Mouse (Mus musculus) intestine, embryonic 15.5 days (tissue): ENCODE data around the gene Bcl7c. TPM values are rescaled to one million over a fixed set of nuclear protein-coding genes. Genes with fewer than 3 reads are reported as not detected.
"Not testable (repeated sequence)": the region's sequence is repeated elsewhere in the genome, so short reads cannot be mapped to it uniquely, and the experiment has no call there.

Source experiments
- ATAC-seq: fragments of 200-750 bp; cut with Nextera tagmentation; 2 replicates; pipeline ENCODE4 v1.8.0; 2017; ENCODE audit warnings: moderate TSS enrichment, moderate library complexity
- H3K27ac ChIP-seq: fragments of 300-500 bp; sonication (generic); 2 replicates; pipeline ENCODE4 v1.5.1; 2015; ENCODE audit warnings: mild to moderate bottlenecking, inconsistent platforms
- H3K27me3 ChIP-seq: fragments of 300-500 bp; sonication (generic); replicated peaks from 2 replicates; pipeline ENCODE4 v1.6.1; 2015; ENCODE audit warnings: inconsistent platforms
- H3K36me3 ChIP-seq: fragments of 300-500 bp; sonication (generic); 2 replicates; pipeline ENCODE4 v1.6.1; 2015; ENCODE audit warnings: inconsistent platforms
- H3K4me1 ChIP-seq: fragments of 300-500 bp; sonication (generic); replicated peaks from 2 replicates; pipeline ENCODE4 v1.6.1; 2015; ENCODE audit warnings: inconsistent platforms
- H3K4me2 ChIP-seq: fragments of 300-500 bp; sonication (generic); replicated peaks from 2 replicates; pipeline ENCODE4 v1.6.1; 2015; ENCODE audit warnings: mild to moderate bottlenecking, inconsistent platforms
- H3K4me3 ChIP-seq: fragments of 300-500 bp; sonication (generic); replicated peaks from 2 replicates; pipeline ENCODE4 v1.5.1; 2015; ENCODE audit warnings: inconsistent platforms
- H3K9ac ChIP-seq: fragments of 300-500 bp; sonication (generic); 2 replicates; pipeline ENCODE4 v1.6.1; 2015; ENCODE audit warnings: inconsistent platforms
- H3K9me3 ChIP-seq: fragments of 300-500 bp; sonication (generic); 2 replicates; pipeline ENCODE4 v1.6.1; 2016; ENCODE audit warnings: inconsistent platforms
- WGBS: fragments of 180-500 bp; shearing (Covaris S2); methylation state at CpG from one replicate; pipeline ENCODE4 v1.1.7; 2015; 5-methylcytosine and 5-hydroxymethylcytosine counted together
- polyA plus RNA-seq: library from polyadenylated mRNA; unstranded; fragments of >200 nt; fragmentation: Nextera tagmentation; extraction: Ambion mirVana; gene quantifications from 2 replicates; pipeline ENCODE4 v1.2.1, GENCODE M21; 2015

The Bcl7c gene
- polyA plus RNA-seq, 1 experiment from 2014 or later = 52.8 TPM

DNA sequence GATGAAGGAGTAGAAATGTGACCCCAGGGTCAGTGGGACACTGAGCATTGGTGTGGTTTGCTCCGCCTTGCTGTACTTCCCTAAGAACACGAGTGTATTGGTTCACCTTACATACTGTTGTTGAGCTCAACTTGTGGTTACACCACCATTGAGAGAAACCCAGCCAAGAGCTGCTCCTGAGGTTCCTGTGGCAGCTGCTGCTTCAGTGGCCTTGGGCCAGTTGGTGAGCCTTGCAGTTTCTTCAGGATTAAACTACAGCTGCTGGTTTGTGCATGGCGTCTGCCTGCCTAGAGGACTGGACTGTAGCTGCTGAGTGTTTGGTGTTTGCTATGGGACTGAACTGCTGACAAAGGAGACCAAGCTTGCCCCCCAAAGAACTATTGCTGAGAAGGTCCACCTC lies 2.7 kb upstream of the Bcl7c start:
- 63% methylated on average over 3 of the region's 3 CpGs for WGBS
- no peak overlapping the region for H3K9ac ChIP-seq
- H3K4me1 ChIP-seq = peaks cover 33% of the 10 kb centered on the region
- H3K4me2 ChIP-seq = no peak overlapping the region
- no peak overlapping the region for H3K4me3 ChIP-seq
- H3K9me3 ChIP-seq = no peaks in the 10 kb centered on the region
- no peaks in the 10 kb centered on the region for H3K27me3 ChIP-seq
- no peak for ATAC-seq
- H3K27ac ChIP-seq = peak overlapping the region; percentile 91; the same call in 1 of the 2 replicates
- no peaks in the 10 kb centered on the region for H3K36me3 ChIP-seq

DNA sequence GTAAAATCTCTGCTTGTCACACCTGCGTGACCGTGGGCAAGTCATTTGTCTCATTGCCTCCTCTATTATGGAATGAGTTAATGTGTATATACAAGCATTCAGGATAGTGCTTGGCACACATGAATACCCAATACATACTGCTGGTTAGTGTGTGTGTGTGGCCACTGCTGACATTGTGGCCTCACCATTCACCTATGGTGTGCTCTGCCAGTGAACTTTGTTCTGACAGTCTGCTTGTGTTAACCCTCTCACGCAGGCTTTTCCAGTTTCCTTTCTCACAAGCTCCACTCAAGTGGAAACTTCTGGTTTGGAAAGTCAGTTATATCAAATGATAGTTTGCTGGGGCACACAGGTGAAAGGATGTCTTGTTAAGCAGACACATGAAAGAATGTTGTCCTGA lies 2.3 kb upstream of the Bcl7c start:
- 75% methylated on average over 3 of the region's 3 CpGs for WGBS
- H3K27ac ChIP-seq = no peak overlapping the region

DNA sequence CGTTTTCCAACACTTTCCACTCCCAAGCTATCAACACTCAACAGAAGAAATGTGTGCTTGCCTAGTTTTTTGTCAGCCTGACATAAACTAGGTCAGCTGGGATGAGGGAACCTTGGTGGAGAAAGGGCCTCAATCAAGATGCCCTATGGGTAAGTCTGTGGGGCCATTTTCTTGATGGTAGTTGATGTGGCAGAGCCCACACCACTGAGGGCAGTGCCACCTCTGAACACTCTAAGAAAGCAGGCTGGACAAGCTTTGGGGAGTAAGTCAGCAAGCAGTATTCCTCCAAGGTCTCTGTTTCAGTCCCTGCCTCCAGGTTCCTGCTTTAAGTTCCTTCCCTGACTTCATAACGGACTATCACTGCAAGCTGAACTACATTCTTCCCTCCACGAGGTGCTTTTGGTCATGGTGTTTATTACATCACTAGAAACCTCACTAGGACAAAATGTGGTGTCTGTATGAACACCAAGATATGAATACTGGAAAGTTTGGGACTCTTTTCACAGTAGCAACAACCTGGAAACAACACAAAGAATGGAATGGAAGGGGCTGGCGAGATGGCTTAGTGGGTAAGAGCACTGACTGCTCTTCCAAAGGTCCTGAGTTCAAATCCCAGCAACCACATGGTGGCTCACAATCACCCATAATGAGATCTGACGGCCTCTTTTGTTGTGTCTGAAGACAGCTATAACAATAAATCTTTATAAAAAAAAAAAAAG lies 687 bp upstream of the Bcl7c start:
- H3K27ac ChIP-seq = no peak overlapping the region
- no peak for ATAC-seq
- H3K9ac ChIP-seq = no peak overlapping the region
- H3K27me3 ChIP-seq = no peaks in the 10 kb centered on the region
- H3K4me3 ChIP-seq = peak overlapping the region; percentile 67; the same call in 1 of the 2 replicates
- peaks cover 33% of the 10 kb centered on the region for H3K4me1 ChIP-seq
- H3K4me2 ChIP-seq = peak overlapping the region; percentile 83
- H3K36me3 ChIP-seq = peaks cover 7% of the 10 kb centered on the region; the same call in 1 of the 2 replicates
- no peaks in the 10 kb centered on the region for H3K9me3 ChIP-seq
- WGBS = 67% methylated on average over 5 of the region's 5 CpGs

More for the DNA sequence above, 2.3 kb upstream of the Bcl7c start:
- no peak overlapping the region for H3K9ac ChIP-seq
- peaks cover 33% of the 10 kb centered on the region for H3K4me1 ChIP-seq
- ATAC-seq = no peak
- no peaks in the 10 kb centered on the region for H3K9me3 ChIP-seq
- H3K27me3 ChIP-seq = no peaks in the 10 kb centered on the region
- H3K4me2 ChIP-seq = no peak overlapping the region
- no peak overlapping the region for H3K4me3 ChIP-seq
- H3K36me3 ChIP-seq = peaks cover 3% of the 10 kb centered on the region; the same call in 1 of the 2 replicates

DNA sequence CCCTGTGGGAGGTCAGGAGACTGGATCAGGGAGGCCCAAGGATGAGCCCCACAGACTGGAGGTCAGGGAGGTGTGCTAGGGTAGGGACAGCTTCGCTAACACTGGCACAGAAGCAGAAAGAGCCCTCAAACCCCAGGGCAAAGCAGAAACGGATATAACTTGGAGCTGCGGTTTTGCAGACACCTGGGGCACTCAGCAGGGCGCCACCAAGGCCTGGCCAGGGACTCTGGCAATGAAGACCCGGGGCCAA lies 851 bp downstream of the Bcl7c start:
- Histone ChIP-seq H3K27ac (peak overlapping the region; percentile 98), H3K4me2 (peak overlapping the region; percentile 83), H3K36me3 (peaks cover 11% of the 10 kb centered on the region; the same call in 1 of the 2 replicates), H3K4me1 (peaks cover 33% of the 10 kb centered on the region), H3K9ac (peak overlapping the region; percentile 74), H3K4me3 (peak overlapping the region; percentile 67), H3K9me3 (no peaks in the 10 kb centered on the region), H3K27me3 (no peaks in the 10 kb centered on the region)
- WGBS = 0% methylated on average over 5 of the region's 5 CpGs
- ATAC-seq = no peak

DNA sequence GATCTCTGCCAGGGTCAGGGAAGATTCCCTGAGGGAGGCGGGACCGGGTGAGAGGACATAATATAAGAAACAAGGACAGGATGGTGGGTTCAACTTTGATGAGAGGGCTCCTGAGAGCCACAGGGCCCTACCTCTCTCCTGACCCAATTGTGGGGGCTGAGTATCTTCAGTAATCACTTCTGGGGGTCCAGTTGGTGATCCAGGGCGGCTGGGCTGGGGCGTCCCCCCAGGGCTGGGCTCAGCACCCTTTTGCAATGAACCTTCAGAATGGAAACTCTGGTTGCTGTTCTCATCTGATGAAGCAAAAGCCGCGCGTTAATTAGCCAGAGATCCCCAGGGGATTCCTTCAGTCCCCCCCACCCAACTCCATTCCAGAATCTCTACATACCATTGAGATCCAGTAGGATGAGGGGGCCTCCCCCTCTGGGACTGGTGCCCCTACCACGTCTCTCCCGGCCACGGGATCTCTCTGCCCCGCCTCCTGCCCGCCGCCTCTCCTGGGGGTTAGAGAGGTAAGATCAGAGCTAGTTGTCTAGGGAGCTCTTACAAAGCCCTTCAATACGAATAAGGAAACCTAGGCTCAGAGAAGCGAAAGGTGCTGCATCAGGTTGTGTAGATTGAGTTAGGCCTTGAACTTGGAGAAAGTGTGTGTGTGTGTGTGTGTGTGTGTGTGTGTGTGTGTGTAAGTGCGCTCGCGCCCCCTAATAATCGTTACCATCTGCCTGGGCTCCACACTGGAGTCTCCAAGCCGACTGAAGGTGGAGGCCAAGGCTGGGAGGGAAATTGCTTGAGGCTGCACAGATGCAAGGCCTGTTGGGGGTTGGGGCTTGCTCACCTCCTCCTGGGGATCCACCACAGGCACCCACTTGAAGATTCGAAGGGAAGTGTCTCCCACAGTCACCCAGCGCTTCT lies 1.4 kb downstream of the Bcl7c start:
- Histone ChIP-seq H3K4me3 (peak overlapping the region; percentile 67), H3K4me2 (peak overlapping the region; percentile 83), H3K9me3 (no peaks in the 10 kb centered on the region), H3K27ac (peak overlapping the region; percentile 98), H3K9ac (peak overlapping the region; percentile 74), H3K4me1 (peaks cover 27% of the 10 kb centered on the region), H3K27me3 (no peaks in the 10 kb centered on the region), H3K36me3 (peaks cover 13% of the 10 kb centered on the region; the same call in 1 of the 2 replicates)
- 23% methylated on average over 22 of the region's 22 CpGs for WGBS
- 0 out of 2 replicates have a peak, but pooled peaks have one; percentile 5 for ATAC-seq

DNA sequence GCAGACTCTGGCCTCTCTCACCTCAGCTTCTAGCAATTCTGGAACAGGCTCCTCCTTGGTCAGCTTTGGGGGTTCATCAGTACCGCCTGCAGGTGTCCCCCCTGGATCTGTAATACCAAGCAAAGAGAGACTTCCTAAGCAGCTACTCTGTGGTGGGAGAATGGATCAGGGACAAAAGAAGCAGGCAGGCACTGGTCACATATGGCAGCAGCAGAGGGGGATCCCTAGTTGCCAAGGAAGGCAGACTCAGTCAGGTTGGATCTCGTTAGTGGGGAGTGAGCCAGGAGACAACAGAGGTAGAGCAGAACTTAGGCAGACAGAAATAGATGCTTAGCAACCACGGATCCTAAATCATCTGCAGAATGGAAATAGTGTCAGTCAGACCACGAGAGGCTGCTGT lies 3.0 kb downstream of the Bcl7c start:
- Histone ChIP-seq H3K4me2 (no peak overlapping the region), H3K4me1 (peaks cover 16% of the 10 kb centered on the region), H3K9me3 (no peaks in the 10 kb centered on the region), H3K27ac (no peak overlapping the region), H3K36me3 (peaks cover 17% of the 10 kb centered on the region; the same call in 1 of the 2 replicates), H3K27me3 (no peaks in the 10 kb centered on the region), H3K4me3 (no peak overlapping the region), H3K9ac (no peak overlapping the region)
- ATAC-seq = no peak
- 78% methylated on average over 4 of the region's 4 CpGs for WGBS

DNA sequence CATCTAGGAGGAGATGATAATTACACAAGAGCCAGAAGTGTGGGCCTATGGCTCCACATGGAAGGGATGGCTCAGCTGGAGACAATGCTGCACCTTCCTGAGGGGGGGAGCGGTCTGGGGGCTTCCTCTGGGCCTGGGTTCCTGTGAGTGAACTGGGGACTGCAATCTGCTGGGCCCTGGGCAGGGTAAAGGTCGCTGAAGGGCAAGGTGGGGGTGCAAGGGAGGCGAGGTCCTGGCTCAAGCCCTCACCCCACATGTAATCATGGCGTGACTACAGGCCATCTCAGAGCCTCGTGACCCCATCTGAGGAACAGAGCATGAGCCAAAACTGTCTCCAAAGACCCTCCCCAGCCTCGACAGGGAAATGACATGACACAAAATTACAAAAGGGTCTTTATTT lies 4.1 kb downstream of the Bcl7c start:
- H3K36me3 ChIP-seq = peaks cover 17% of the 10 kb centered on the region; the same call in 1 of the 2 replicates
- WGBS = 80% methylated on average over 6 of the region's 6 CpGs
- H3K9ac ChIP-seq = no peak overlapping the region
- H3K27ac ChIP-seq = no peak overlapping the region
- no peaks in the 10 kb centered on the region for H3K9me3 ChIP-seq
- H3K4me2 ChIP-seq = no peak overlapping the region
- ATAC-seq = no peak
- H3K4me1 ChIP-seq = peaks cover 16% of the 10 kb centered on the region
- no peak overlapping the region for H3K4me3 ChIP-seq
- H3K27me3 ChIP-seq = no peaks in the 10 kb centered on the region

DNA sequence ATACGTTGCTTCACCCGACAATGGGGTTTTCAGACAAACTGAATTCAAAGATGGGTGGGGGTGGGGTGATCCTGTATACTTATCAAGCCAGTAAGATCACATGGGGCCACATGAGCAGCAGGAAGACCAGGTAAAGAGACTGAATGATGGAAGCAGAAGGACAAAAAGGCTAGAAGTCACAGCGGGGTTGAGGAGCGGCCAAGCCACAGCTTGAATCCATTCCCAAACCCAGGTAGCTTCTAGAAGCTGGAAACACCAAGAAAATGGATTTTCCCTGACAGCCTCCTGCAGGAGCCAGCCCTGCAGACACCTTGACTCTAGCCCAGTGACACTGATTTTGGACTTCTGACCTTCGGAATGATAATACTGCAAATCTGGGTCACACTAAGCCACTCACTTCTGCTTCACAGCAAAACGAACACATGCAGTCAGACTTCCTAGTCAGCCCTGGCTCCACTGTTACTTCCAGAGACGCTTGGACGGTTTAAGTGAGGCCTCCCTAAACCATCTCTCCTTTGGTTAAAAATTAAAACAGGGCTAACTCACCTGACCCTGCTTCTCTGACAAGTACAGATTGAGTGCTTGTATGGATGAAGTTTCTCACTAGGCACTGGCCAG lies 5.1 kb downstream of the Bcl7c start:
- H3K9me3 ChIP-seq = no peaks in the 10 kb centered on the region
- H3K27ac ChIP-seq = no peak overlapping the region
- H3K36me3 ChIP-seq = peaks cover 17% of the 10 kb centered on the region; the same call in 1 of the 2 replicates
- no peak overlapping the region for H3K4me2 ChIP-seq
- no peak for ATAC-seq
- WGBS = 86% methylated on average over 8 of the region's 8 CpGs
- H3K4me1 ChIP-seq = peaks cover 13% of the 10 kb centered on the region
- H3K9ac ChIP-seq = no peak overlapping the region
- no peaks in the 10 kb centered on the region for H3K27me3 ChIP-seq
- no peak overlapping the region for H3K4me3 ChIP-seq

DNA sequence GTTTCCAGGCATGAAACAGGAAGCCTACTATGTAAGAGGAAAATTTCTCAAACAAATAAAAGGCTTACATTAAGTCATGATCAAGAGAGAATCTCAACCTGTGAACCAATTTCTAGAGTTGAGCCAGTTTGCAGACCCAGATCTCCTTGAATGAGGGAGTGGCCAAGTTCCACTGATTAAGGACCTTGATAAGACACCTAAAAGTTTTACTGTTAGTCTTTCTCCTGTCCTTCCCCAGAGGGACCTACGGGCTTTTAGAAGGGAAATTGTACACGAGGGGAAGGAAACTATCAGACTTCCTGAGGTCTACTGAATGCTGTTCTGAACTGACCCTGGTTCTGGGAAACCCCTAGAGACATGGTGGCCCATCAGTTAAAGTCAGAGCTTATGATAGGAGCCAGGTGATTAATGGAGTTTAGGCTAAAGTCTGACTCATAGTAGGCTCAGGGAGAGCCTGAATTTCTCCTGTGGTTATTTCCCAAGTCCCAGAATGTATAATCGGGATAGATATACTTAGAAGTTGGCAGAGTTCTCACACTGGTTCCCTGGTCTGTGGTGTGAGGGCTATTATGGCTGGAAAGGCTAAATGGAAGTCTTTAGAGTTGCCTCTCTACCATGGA lies 7.9 kb downstream of the Bcl7c start:
- Histone ChIP-seq H3K36me3 (peaks cover 12% of the 10 kb centered on the region; the same call in 1 of the 2 replicates), H3K9ac (no peak overlapping the region), H3K27me3 (no peaks in the 10 kb centered on the region), H3K27ac (no peak overlapping the region), H3K9me3 (no peaks in the 10 kb centered on the region), H3K4me2 (no peak overlapping the region), H3K4me1 (no peaks in the 10 kb centered on the region), H3K4me3 (no peak overlapping the region)
- WGBS = 74% methylated on average over 3 of the region's 3 CpGs
- ATAC-seq = no peak

DNA sequence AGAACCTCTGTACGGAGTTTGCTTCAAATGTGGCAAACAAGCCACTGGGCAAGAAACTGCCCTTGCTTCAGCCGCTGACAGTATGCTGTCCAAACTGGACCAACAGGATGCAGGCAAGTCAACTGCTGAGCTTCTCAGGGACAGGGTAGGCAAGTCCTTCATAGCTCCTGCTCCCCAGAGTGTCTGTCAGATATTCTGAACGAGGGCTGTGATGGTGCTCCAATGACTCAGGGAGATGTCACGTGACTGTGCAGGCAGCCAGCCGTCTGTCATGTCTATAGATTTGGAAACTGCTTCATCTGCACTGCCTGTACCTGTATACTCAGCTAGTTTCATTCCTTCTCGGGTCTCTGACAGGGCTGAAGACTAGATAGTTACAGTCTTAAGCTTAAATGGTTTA lies 9.7 kb downstream of the Bcl7c start:
- no peak overlapping the region for H3K4me3 ChIP-seq
- WGBS = 82% methylated on average over 6 of the region's 6 CpGs
- H3K9ac ChIP-seq = no peak overlapping the region
- no peak for ATAC-seq
- no peak overlapping the region for H3K27ac ChIP-seq
- no peaks in the 10 kb centered on the region for H3K4me1 ChIP-seq
- H3K27me3 ChIP-seq = no peaks in the 10 kb centered on the region
- H3K9me3 ChIP-seq = no peaks in the 10 kb centered on the region
- H3K4me2 ChIP-seq = no peak overlapping the region
- 0 out of 2 replicates have a peak, but pooled peaks cover 10% of the 10 kb centered on the region for H3K36me3 ChIP-seq

DNA sequence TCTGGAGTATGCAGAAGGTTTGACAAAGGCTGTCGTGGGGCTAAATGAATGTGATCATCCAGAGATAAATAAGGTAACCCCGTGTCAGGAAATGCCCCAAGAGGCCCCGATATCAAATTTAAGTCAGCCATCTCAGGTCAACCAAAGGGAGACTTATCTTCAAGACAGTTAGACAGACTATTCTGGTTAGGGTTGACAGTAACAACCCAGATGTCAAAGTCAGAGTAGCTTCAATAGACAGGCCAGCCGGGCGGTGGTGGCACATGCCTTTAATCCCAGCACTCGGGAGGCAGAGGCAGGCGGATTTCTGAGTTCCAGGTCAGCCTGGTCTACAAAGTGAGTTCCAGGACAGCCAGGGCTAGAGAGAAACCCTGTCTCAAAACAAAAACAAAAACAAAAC lies 15.0 kb downstream of the Bcl7c start:
- not testable (repeated sequence) for H3K4me1 ChIP-seq, H3K9ac ChIP-seq, H3K9me3 ChIP-seq, H3K4me3 ChIP-seq, H3K36me3 ChIP-seq, ATAC-seq, H3K4me2 ChIP-seq, H3K27me3 ChIP-seq, H3K27ac ChIP-seq
- 91% methylated on average over 7 of the region's 7 CpGs for WGBS

DNA sequence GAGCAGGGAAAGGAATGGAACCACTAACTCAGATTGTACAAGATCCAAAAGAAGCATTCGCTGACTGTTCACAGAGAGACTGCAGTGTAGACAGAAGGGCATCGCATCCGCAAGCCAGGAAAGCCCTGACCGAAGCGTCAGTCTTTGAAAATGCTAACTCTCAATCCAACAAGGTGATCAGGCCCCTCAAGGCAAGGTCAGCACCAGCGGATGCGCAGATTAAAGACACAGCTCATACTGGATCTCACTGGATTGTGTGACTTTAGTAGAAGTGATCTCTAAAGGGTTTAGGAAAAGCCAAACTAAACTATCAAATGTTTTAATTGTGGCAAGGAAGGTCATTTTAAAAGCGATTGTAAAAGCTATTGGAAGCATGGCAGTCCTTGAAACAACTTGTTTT lies 15.4 kb downstream of the Bcl7c start:
- ATAC-seq = no peak
- no peaks in the 10 kb centered on the region for H3K36me3 ChIP-seq
- H3K27ac ChIP-seq = no peak overlapping the region
- no peaks in the 10 kb centered on the region for H3K27me3 ChIP-seq
- 93% methylated on average over 8 of the region's 8 CpGs for WGBS
- no peaks in the 10 kb centered on the region for H3K9me3 ChIP-seq
- no peak overlapping the region for H3K4me3 ChIP-seq
- H3K4me1 ChIP-seq = peaks cover 10% of the 10 kb centered on the region
- no peak overlapping the region for H3K4me2 ChIP-seq
- no peak overlapping the region for H3K9ac ChIP-seq
